Mouse (Mus musculus) G1E (cell line): Measurements from ENCODE around the gene Phldb1. TPM values are rescaled to one million over a fixed set of nuclear protein-coding genes. Genes with fewer than 3 reads are reported as not detected.
A peak's percentile ranks its signal among the peaks of the same experiment; 100 is the strongest.

Source experiments
- ATAC-seq: 2 replicates; pipeline ENCODE4 v1.8.0; 2016; ENCODE audit warnings: mild to moderate bottlenecking; ENCODE audit not compliant: insufficient number of reproducible peaks, poor library complexity, low FRiP score, severe bottlenecking; ENCODE audit errors: extremely low read depth
- DNase-seq: peaks from one replicate; pipeline ENCODE4 v3.0.0; 2012; ENCODE audit warnings: low spot score
- H3K27me3 ChIP-seq: 2 replicates; pipeline ENCODE4 v1.6.1; 2012; ENCODE audit warnings: mild to moderate bottlenecking, low read length, inconsistent platforms; ENCODE audit not compliant: insufficient read depth
- H3K36me3 ChIP-seq: replicated peaks from 2 replicates; pipeline ENCODE3; 2012; ENCODE audit warnings: mild to moderate bottlenecking, inconsistent platforms
- H3K4me1 ChIP-seq: 2 replicates; pipeline ENCODE4 v1.6.1; 2012; ENCODE audit warnings: low read depth, low read length, inconsistent platforms, mixed read lengths; ENCODE audit not compliant: insufficient read depth
- H3K4me3 ChIP-seq: 2 replicates; pipeline ENCODE4 v1.5.1; 2012; ENCODE audit warnings: low read depth, mild to moderate bottlenecking, inconsistent platforms, low read length, moderate library complexity, mixed read lengths
- H3K9me3 ChIP-seq: replicated peaks from 2 replicates; pipeline ENCODE4 v1.6.1; 2012; ENCODE audit warnings: inconsistent platforms
- CTCF ChIP-seq: IDR thresholded peaks from 2 replicates; pipeline ENCODE4 v1.5.1; 2012; ENCODE audit warnings: low read depth, low read length, inconsistent platforms, mixed read lengths
- GATA1 ChIP-seq: IDR thresholded peaks from 2 replicates; pipeline ENCODE4 v1.6.1; 2012; ENCODE audit warnings: borderline replicate concordance, low read length, inconsistent platforms, mixed read lengths
- GATA2 ChIP-seq: IDR thresholded peaks from 2 replicates; pipeline ENCODE4 v1.6.1; 2012; ENCODE audit warnings: low read depth, low read length, inconsistent platforms, borderline replicate concordance
- POLR2AphosphoS5 ChIP-seq: IDR thresholded peaks from 2 replicates; pipeline ENCODE4 v1.6.1; 2012; ENCODE audit warnings: low read depth, low read length, inconsistent platforms; ENCODE audit not compliant: insufficient replicate concordance
- TAL1 ChIP-seq: conservative IDR thresholded peaks from 2 replicates; pipeline ENCODE4 v1.6.1; 2012; ENCODE audit warnings: low read depth, low read length, inconsistent platforms, mixed read lengths
- polyA plus RNA-seq: library from polyadenylated mRNA; stranded (reverse); fragments of >175 nt; gene quantifications from 2 replicates; pipeline ENCODE4 v1.2.3, GENCODE M21; 2012
- total RNA-seq, 2 experiments: library from RNA; stranded (forward) in 1 of 2; stranded (reverse) in 1 of 2; fragments of 200-1000 nt in 1 of 2; fragments of >200 nt in 1 of 2; fragmentation: Nextera tagmentation in 1 of 2; gene quantifications; 2 replicates each; pipeline ENCODE4 v1.2.3; 2014 to 2017

The Phldb1 gene
- total and polyA plus RNA-seq, 3 experiments, result 4.0 to 8.1 (median 7.4) TPM

DNA sequence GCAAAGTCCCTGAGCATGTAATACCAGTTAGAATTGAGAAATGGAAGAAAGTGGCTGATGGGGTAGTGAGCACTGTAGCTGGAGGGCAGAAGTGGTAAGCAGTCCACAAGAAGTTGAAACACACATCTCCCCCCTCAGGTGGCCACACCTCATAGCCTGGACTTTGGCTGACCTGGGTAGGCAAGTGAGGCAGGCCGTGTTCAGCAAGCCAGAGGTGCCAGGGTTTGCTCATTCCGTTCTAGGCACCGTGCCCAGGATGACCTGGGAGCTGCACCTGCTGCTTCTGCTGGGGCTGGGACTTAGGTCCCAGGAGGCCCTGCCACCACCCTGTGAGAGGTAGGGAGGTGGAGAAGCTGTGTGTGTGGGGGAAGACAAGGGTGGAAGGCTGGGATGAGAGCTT is 62.0 kb downstream of the Phldb1 start, which contains the start of gene Treh:
Treh (plus strand) TSS at position 229 of the 400 bp plus-strand sequence.
- H3K4me3 ChIP-seq, result no peak within 1 kb of the TSS
- no peaks in the 10 kb centered on the region for H3K4me1 ChIP-seq
- ATAC-seq, result no peak
- no peaks in the 10 kb centered on the region for H3K36me3 ChIP-seq
- no peak for DNase-seq
- TF ChIP-seq GATA1 (no peak), TAL1 (no peak), POLR2AphosphoS5 (no peak), GATA2 (no peak), CTCF (no peak)
- H3K9me3 ChIP-seq, result no peaks in the 10 kb centered on the region
- H3K27me3 ChIP-seq, result peaks cover 51% of the 10 kb centered on the region

DNA sequence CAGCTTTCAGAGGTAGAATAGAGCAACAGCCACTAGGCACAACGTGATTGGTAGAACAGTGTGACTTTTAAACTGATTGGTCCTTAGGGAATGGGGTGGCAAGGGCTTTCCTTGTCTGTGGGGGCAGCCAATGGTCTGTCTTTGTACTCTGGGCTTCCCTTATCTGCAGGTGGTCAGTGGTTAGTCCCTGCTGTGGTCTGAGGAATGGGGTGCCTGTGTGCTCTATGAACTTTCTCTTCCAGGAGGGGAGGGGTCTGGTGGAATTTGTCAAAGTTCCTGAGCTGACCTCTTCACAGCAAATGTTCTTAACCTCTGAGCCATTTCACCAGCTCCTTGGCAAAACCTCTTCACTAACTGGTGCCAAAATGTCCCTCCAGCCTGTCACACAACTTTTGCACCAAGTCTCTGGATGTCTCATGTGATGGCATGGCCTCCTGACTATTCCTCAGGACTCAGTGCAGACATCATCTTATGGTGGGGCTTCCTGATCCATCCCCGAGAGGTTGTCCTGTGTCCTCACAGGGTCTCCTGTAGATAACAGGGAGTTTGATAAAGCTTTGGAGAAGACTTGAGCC is 62.6 kb downstream of the Phldb1 start:
- TF ChIP-seq POLR2AphosphoS5, result no peak
- TF ChIP-seq GATA2, result no peak
- TF ChIP-seq CTCF, result no peak
- TF ChIP-seq TAL1, result no peak
- no peak for TF ChIP-seq GATA1
- H3K4me1 ChIP-seq, result no peaks in the 10 kb centered on the region
- no peaks in the 10 kb centered on the region for H3K9me3 ChIP-seq
- ATAC-seq, result no peak
- H3K27me3 ChIP-seq, result peaks cover 50% of the 10 kb centered on the region
- no peak for DNase-seq
- H3K36me3 ChIP-seq, result no peaks in the 10 kb centered on the region
- H3K4me3 ChIP-seq, result no peak overlapping the region

DNA sequence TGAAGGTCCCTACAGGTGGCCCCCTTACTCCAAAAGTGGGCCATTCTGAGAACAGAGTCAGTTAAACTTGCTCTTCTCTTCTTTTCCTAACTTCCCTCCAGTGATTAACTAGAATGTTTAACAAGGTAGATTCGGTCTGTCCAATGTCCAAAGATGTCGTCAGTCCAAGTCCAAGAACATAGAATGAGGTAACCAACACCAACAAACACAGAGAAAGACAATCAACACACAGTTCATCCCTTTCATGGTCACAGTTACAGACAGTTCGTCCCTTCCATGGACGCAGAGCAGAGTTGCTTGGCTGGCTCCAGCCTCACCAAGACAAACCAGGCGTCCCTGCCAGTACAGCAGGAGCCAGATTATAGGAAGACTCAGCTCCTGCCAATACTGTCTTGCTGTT is 63.6 kb downstream of the Phldb1 start:
- Histone ChIP-seq H3K4me3 (no peak overlapping the region), H3K36me3 (no peaks in the 10 kb centered on the region), H3K9me3 (no peaks in the 10 kb centered on the region), H3K4me1 (no peaks in the 10 kb centered on the region), H3K27me3 (peaks cover 44% of the 10 kb centered on the region)
- no peak for DNase-seq
- no peak for ATAC-seq
- TF ChIP-seq GATA1 (no peak), CTCF (no peak), TAL1 (no peak), GATA2 (no peak), POLR2AphosphoS5 (no peak)

DNA sequence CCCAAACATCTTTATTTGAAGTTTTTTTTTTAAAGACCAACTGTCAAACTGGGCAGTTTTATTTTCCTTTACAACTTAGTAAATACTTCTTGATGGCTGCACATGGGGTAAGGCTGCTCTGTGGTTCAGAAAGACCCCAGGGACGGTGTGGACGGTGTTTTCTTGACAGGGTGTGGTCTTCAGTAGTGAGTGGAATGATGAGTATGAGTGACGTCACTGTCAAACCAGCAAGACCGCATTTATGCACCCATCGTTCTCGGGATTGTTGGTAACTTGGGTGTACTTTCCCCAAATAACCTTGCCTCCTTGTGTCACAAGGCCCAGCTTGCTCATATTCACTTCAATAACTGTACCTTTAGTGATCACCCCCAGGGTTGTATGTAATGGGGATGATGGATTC is 71.3 kb downstream of the Phldb1 start:
- TF ChIP-seq CTCF, result no peak
- TF ChIP-seq GATA1, result no peak
- TF ChIP-seq TAL1, result no peak
- Histone ChIP-seq H3K4me1 (no peaks in the 10 kb centered on the region), H3K9me3 (no peaks in the 10 kb centered on the region), H3K4me3 (no peak overlapping the region), H3K36me3 (no peaks in the 10 kb centered on the region), H3K27me3 (peaks cover 10% of the 10 kb centered on the region)
- DNase-seq, result no peak
- ATAC-seq, result no peak

DNA sequence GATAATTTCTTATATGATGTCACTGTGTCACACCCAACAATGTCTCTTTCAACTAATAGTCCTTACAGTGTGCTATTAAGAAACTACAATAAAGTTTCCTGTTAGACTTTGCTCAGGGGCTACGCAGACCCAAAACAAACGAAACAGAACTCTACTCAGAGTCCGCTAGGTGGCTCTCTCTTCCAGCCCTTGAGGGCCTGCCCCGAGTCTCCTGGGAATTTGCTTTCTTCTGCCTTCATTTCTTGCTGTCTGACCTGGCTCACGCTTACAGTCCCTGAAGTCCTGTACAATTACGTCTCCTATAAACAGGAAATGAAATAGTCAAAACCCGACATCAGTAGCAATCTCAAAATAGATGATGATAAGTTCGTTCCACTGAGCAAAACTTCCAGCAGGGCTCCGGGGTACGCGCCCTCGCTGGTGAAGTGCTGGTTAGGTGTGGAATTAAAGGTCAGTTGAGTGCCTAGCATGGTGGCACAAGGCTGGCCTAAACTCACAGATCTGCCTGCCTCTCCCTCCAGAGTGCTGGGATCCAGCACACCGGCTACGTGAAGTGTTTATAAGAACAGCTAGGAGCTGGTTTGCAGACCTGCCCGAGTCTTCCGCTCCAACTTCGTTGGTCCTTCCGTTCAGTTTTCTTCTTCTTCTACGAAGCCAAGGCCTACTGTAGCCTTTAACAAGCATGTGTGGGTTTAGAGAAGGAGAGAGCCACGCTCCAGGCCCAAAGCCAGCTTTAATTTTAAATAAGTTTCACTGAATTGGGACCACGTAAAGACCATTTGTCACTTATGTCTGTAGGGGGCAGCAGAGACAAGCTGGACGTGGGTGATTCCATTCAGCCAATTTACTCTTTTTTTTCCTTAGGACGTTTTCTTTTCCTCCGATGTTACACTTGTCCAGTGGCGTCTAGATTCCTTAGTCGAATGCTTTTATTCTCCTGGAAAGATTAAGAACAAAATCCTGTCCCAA is 79.6 kb downstream of the Phldb1 start:
- TF ChIP-seq TAL1 (no peak), CTCF (peak; percentile 23; the same call in 1 of the 2 replicates), GATA1 (no peak)
- H3K27me3 ChIP-seq, result peaks cover 29% of the 10 kb centered on the region
- H3K36me3 ChIP-seq, result no peaks in the 10 kb centered on the region
- DNase-seq, result peak; percentile 21
- ATAC-seq, result no peak
- no peaks in the 10 kb centered on the region; the same call in 1 of the 2 replicates for H3K9me3 ChIP-seq
- H3K4me3 ChIP-seq, result no peak overlapping the region
- no peaks in the 10 kb centered on the region for H3K4me1 ChIP-seq

DNA sequence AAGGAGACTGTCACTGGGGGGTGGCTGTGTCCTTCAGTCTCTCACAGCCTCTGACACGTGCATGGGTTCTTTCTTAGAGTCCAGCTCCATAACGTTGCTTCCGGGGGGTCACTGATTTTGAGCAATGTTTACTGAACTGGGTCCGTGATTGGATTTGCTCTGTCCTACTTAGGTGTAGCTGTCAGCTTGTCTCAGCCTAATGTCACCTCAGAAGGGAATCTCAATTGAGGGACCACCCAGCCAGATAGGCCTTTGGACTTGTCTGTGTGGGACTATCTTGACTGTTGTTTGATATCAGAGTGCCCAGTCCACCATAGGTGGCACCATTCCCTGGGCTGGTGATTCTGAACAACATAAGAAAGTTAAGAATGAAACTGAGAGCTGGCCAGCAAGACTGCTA is 81.1 kb downstream of the Phldb1 start:
- no peak for ATAC-seq
- H3K4me1 ChIP-seq, result peaks cover 3% of the 10 kb centered on the region

More for the DNA sequence above, 81.1 kb downstream of the Phldb1 start:
- Histone ChIP-seq H3K27me3 (peaks cover 41% of the 10 kb centered on the region), H3K4me3 (no peak overlapping the region), H3K36me3 (no peaks in the 10 kb centered on the region), H3K9me3 (no peaks in the 10 kb centered on the region; the same call in 1 of the 2 replicates)
- no peak for TF ChIP-seq CTCF
- TF ChIP-seq POLR2AphosphoS5, result no peak
- no peak for TF ChIP-seq TAL1
- TF ChIP-seq GATA2, result no peak
- TF ChIP-seq GATA1, result no peak
- DNase-seq, result no peak
